Mouse (Mus musculus) urinary bladder, adult 18-20 months (tissue): ENCODE results near the gene Mettl26.
A peak's percentile ranks its signal among the peaks of the same experiment; 100 is the strongest.

Experiments used
- DNase-seq, 2 experiments: peaks; one replicate each; pipeline ENCODE4 v3.0.0; 2022; ENCODE audit warnings: low spot score in 2 of 2, mixed read lengths in 2 of 2

The Mettl26 gene

GRCm38 (mm10) chr17:25883824-25884223 lies 8.9 kb downstream of the Mettl26 start:
- no peak for DNase-seq

GRCm38 (mm10) chr17:25885636-25886035 lies 10.8 kb downstream of the Mettl26 start:
- no peak for DNase-seq

GRCm38 (mm10) chr17:25886806-25887205 lies 11.9 kb downstream of the Mettl26 start:
- no peak for DNase-seq

- DNase-seq = no peak
Observed at GRCm38 (mm10) chr17:25887467-25887866, 12.6 kb downstream of the Mettl26 start.

- DNase-seq = no peak
Observed at GRCm38 (mm10) chr17:25888837-25889236, 14.0 kb downstream of the Mettl26 start.

GRCm38 (mm10) chr17:25893975-25894617 lies 19.2 kb downstream of the Mettl26 start:
- peak in 1 of 2 experiments; percentile 39 for DNase-seq

- DNase-seq = no peak
Observed at GRCm38 (mm10) chr17:25895415-25895814, 20.5 kb downstream of the Mettl26 start.

GRCm38 (mm10) chr17:25895891-25896290 lies 21.0 kb downstream of the Mettl26 start:
- no peak for DNase-seq

- DNase-seq = no peak
Observed at GRCm38 (mm10) chr17:25900193-25900592, 25.3 kb downstream of the Mettl26 start.

- no peak for DNase-seq
Observed at GRCm38 (mm10) chr17:25903061-25903460, 28.2 kb downstream of the Mettl26 start.

- DNase-seq = no peak
Observed at GRCm38 (mm10) chr17:25907640-25908039, 32.8 kb downstream of the Mettl26 start.

- DNase-seq = peak in 1 of 2 experiments; percentile 27
Observed at GRCm38 (mm10) chr17:25911816-25912215, 36.9 kb downstream of the Mettl26 start.

GRCm38 (mm10) chr17:25913186-25913876 lies 38.5 kb downstream of the Mettl26 start:
- no peak for DNase-seq

GRCm38 (mm10) chr17:25913877-25914275 lies 39.0 kb downstream of the Mettl26 start:
- no peak for DNase-seq

- DNase-seq = no peak
Observed at GRCm38 (mm10) chr17:25914295-25914694, 39.4 kb downstream of the Mettl26 start.

- peak in 1 of 2 experiments; percentile 21 for DNase-seq
Observed at GRCm38 (mm10) chr17:25916931-25917647, 42.2 kb downstream of the Mettl26 start.

GRCm38 (mm10) chr17:25918037-25918750 lies 43.3 kb downstream of the Mettl26 start:
- DNase-seq = no peak

GRCm38 (mm10) chr17:25919144-25919785 lies 44.4 kb downstream of the Mettl26 start, which contains the start of gene Rab40c:
Rab40c (minus strand) TSS chr17:25919727.
- peak in 1 of 2 experiments; percentile 44 for DNase-seq

- DNase-seq = peak; percentile 99 to 100
Observed at GRCm38 (mm10) chr17:25919786-25920642, 45.1 kb downstream of the Mettl26 start.

GRCm38 (mm10) chr17:25922120-25922519 lies 47.2 kb downstream of the Mettl26 start:
- DNase-seq = no peak
